Mouse (Mus musculus) hindbrain, embryonic 10.5 days (tissue): ENCODE measurements around the gene Hinfp. TPM values are rescaled to one million over a fixed set of nuclear protein-coding genes. Genes with fewer than 3 reads are reported as not detected.

ENCODE experiments used
- DNase-seq: peaks from one replicate; pipeline ENCODE4 v3.0.0-alpha.2; 2017; ENCODE audit warnings: low spot score
- H3K27ac ChIP-seq: fragments of 300-500 bp; sonication (generic); 2 replicates; pipeline ENCODE4 v1.5.1; 2016; ENCODE audit warnings: mild to moderate bottlenecking, moderate library complexity
- H3K27me3 ChIP-seq: fragments of 300-500 bp; sonication (generic); 2 replicates; pipeline ENCODE4 v1.6.1; 2016; ENCODE audit warnings: mild to moderate bottlenecking; ENCODE audit not compliant: poor library complexity, insufficient read depth, severe bottlenecking
- H3K36me3 ChIP-seq: fragments of 300-500 bp; sonication (generic); 2 replicates; pipeline ENCODE4 v1.6.1; 2016; ENCODE audit warnings: mild to moderate bottlenecking, moderate library complexity
- H3K4me1 ChIP-seq: fragments of 300-500 bp; sonication (generic); replicated peaks from 2 replicates; pipeline ENCODE4 v1.6.1; 2016; ENCODE audit warnings: mild to moderate bottlenecking
- H3K4me3 ChIP-seq: fragments of 300-500 bp; sonication (generic); 2 replicates; pipeline ENCODE4 v1.5.1; 2016; ENCODE audit warnings: mild to moderate bottlenecking, moderate library complexity
- H3K9me3 ChIP-seq: fragments of 300-500 bp; sonication (generic); 2 replicates; pipeline ENCODE4 v1.6.1; 2016; ENCODE audit warnings: mild to moderate bottlenecking, moderate library complexity
- WGBS: fragments of 180-500 bp; shearing (Covaris S2); methylation state at CpG from one replicate; pipeline ENCODE4 v1.1.7; 2016; 5-methylcytosine and 5-hydroxymethylcytosine counted together
- polyA plus RNA-seq: library from polyadenylated mRNA; unstranded; fragments of >200 nt; fragmentation: Nextera tagmentation; extraction: Ambion mirVana; gene quantifications from 2 replicates; pipeline ENCODE4 v1.2.1, GENCODE M21; 2016

Gene Hinfp
- 30.0 and 30.7 TPM in 2 replicates for polyA plus RNA-seq

DNA sequence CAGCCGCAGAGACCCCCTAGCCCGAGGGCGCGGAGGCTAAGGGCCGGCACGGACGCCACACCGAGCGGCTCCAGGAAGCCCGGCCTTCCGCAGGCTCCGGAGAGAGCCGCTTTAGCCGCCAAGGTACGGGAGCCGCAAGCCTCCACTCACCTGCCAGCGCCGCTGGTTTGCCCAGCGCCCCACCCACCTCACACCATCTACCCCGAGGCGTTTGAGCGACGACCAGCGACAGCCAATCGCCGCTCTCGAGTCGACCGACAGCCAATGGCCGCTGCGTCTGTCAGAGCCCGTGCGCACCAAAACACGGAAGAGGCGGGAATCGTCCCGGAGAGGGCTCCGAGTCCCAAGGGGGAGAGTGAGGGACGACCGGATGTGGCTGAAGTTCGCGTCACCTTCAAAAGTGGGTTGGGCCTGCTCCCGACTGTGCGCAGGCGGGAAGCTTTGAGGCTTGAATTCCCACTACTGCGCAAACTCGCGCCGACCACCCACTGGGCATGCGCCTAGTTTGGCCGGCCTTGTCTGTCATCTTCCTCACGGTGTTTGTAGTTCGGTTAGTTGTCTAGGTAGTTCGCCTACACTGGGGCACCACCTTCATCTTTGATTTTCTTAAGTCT, at the start of gene Hinfp:
TSS of gene Hinfp (minus strand) at position 206 of the 614 bp plus-strand sequence.
- Histone ChIP-seq H3K9me3 (no peaks in the 10 kb centered on the region), H3K4me1 (peaks cover 24% of the 10 kb centered on the region), H3K36me3 (peaks cover 29% of the 10 kb centered on the region), H3K4me3 (peak within 1 kb of the TSS; percentile 98), H3K27ac (peak within 1 kb of the TSS; percentile 93), H3K27me3 (peaks cover 4% of the 10 kb centered on the region)
- under 1% methylated on average over 54 of the region's 54 CpGs for WGBS
- DNase-seq: peak; percentile 98

- H3K4me1 ChIP-seq: no peaks in the 10 kb centered on the region
- peaks cover 100% of the 10 kb centered on the region for H3K36me3 ChIP-seq
- H3K27me3 ChIP-seq: no peaks in the 10 kb centered on the region
- no peak overlapping the region for H3K27ac ChIP-seq
- DNase-seq: no peak
- no peak overlapping the region for H3K4me3 ChIP-seq
- H3K9me3 ChIP-seq: no peaks in the 10 kb centered on the region
- 95% methylated on average over 6 of the region's 6 CpGs for WGBS
Observed at GRCm38 (mm10) chr9:44353142-44353541, 47.7 kb upstream of the Hinfp start.

- no peaks in the 10 kb centered on the region for H3K27me3 ChIP-seq
- no peak for DNase-seq
- H3K4me1 ChIP-seq: no peaks in the 10 kb centered on the region
- peaks cover 100% of the 10 kb centered on the region for H3K36me3 ChIP-seq
- H3K4me3 ChIP-seq: no peak overlapping the region
- H3K9me3 ChIP-seq: no peaks in the 10 kb centered on the region
- 94% methylated on average over 10 of the region's 10 CpGs for WGBS
- no peak overlapping the region for H3K27ac ChIP-seq
Observed at GRCm38 (mm10) chr9:44352337-44352736, 46.9 kb upstream of the Hinfp start.

DNA sequence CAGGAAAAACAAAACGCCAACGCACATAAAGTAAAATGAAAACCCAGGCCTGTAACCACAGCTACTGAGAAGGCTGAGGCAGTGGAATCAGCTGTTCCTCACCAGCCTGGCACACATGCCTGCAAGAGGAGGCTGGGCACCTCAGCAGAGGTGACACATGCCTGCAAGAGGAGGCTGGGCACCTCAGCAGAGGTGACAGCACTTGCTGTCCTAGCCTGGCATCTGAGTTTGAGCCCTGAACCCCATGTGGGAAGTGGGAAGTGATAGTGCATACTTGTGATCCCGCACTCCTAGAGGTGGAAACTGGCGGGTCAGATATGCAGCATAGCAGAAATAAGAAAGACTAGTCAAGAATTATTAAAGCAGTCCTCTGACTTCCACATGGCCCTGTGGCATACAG, 45.9 kb upstream of the Hinfp start:
- WGBS: 91% methylated on average over 4 of the region's 4 CpGs
- Histone ChIP-seq H3K27me3 (no peaks in the 10 kb centered on the region), H3K4me3 (no peak overlapping the region), H3K36me3 (peaks cover 100% of the 10 kb centered on the region), H3K4me1 (no peaks in the 10 kb centered on the region), H3K9me3 (no peaks in the 10 kb centered on the region), H3K27ac (no peak overlapping the region)
- no peak for DNase-seq

- DNase-seq: no peak
- H3K4me1 ChIP-seq: peaks cover 6% of the 10 kb centered on the region
- H3K9me3 ChIP-seq: no peaks in the 10 kb centered on the region
- no peaks in the 10 kb centered on the region for H3K27me3 ChIP-seq
- no peak overlapping the region for H3K27ac ChIP-seq
- peaks cover 82% of the 10 kb centered on the region for H3K36me3 ChIP-seq
- 94% methylated on average over 4 of the region's 4 CpGs for WGBS
- H3K4me3 ChIP-seq: no peak overlapping the region
Observed at GRCm38 (mm10) chr9:44348546-44348945, 43.1 kb upstream of the Hinfp start.

- Histone ChIP-seq H3K4me1 (peaks cover 15% of the 10 kb centered on the region), H3K4me3 (no peak overlapping the region), H3K27ac (no peak overlapping the region), H3K27me3 (no peaks in the 10 kb centered on the region), H3K9me3 (no peaks in the 10 kb centered on the region), H3K36me3 (peaks cover 72% of the 10 kb centered on the region)
- WGBS: 93% methylated on average over 4 of the region's 4 CpGs
- DNase-seq: no peak
Observed at GRCm38 (mm10) chr9:44347621-44348020, 42.1 kb upstream of the Hinfp start.

DNA sequence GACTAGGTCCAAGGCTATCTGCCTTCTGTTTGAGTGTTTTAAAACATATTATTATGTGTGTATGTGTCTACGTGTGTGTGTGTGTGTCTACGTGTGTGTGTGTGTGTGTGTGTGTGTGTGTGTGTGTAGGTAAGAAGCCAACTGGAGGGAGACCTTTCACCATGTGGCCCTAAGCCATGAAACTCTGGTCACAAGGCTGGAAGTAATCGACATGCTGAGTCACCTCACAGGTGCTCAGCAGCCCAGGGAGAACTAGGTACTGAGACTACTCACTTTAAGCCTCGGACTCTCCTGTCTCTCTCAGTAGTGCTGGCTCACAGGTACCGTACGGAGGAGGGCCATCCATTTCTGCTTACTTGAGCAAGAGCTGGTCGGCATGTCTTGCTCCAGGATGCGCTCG, 41.7 kb upstream of the Hinfp start:
- H3K27ac ChIP-seq: no peak overlapping the region
- H3K9me3 ChIP-seq: no peaks in the 10 kb centered on the region
- DNase-seq: no peak
- H3K4me3 ChIP-seq: no peak overlapping the region
- WGBS: 92% methylated on average over 9 of the region's 9 CpGs
- peaks cover 20% of the 10 kb centered on the region for H3K4me1 ChIP-seq
- H3K36me3 ChIP-seq: peaks cover 70% of the 10 kb centered on the region
- no peaks in the 10 kb centered on the region for H3K27me3 ChIP-seq

GRCm38 (mm10) chr9:44345570-44346433, 40.3 kb upstream of the Hinfp start:
- DNase-seq: no peak
- H3K27ac ChIP-seq: no peak overlapping the region
- no peaks in the 10 kb centered on the region for H3K9me3 ChIP-seq
- H3K4me3 ChIP-seq: no peak overlapping the region
- H3K4me1 ChIP-seq: peaks cover 24% of the 10 kb centered on the region
- peaks cover 70% of the 10 kb centered on the region for H3K36me3 ChIP-seq
- WGBS: 86% methylated on average over 6 of the region's 6 CpGs
- H3K27me3 ChIP-seq: no peaks in the 10 kb centered on the region

- WGBS: under 1% methylated on average over 39 of the region's 39 CpGs
Observed at GRCm38 (mm10) chr9:44343781-44344421, 38.4 kb upstream of the Hinfp start, which contains the start of gene Hmbs. Hmbs (minus strand) TSS chr9:44344228.

GRCm38 (mm10) chr9:44343290-44343689, 37.8 kb upstream of the Hinfp start:
- Histone ChIP-seq H3K4me1 (peaks cover 24% of the 10 kb centered on the region), H3K27ac (peak overlapping the region; percentile 98), H3K4me3 (peak overlapping the region; percentile 78), H3K27me3 (no peaks in the 10 kb centered on the region), H3K9me3 (no peaks in the 10 kb centered on the region), H3K36me3 (peaks cover 69% of the 10 kb centered on the region)
- DNase-seq: no peak
- WGBS: 19% methylated on average over 6 of the region's 6 CpGs

More at GRCm38 (mm10) chr9:44343781-44344421, 38.4 kb upstream of the Hinfp start, which contains the start of gene Hmbs:
- Histone ChIP-seq H3K36me3 (peaks cover 69% of the 10 kb centered on the region), H3K9me3 (no peaks in the 10 kb centered on the region), H3K4me1 (peaks cover 24% of the 10 kb centered on the region), H3K27ac (peak within 1 kb of the TSS; percentile 98), H3K27me3 (no peaks in the 10 kb centered on the region), H3K4me3 (peak within 1 kb of the TSS; percentile 78)
- peak; percentile 94 for DNase-seq

GRCm38 (mm10) chr9:44342605-44343004, 37.1 kb upstream of the Hinfp start:
- WGBS: 87% methylated on average over 1 of the region's 1 CpGs
- Histone ChIP-seq H3K27ac (peak overlapping the region; percentile 98), H3K4me1 (peaks cover 27% of the 10 kb centered on the region), H3K4me3 (peak overlapping the region; percentile 78), H3K9me3 (no peaks in the 10 kb centered on the region), H3K27me3 (no peaks in the 10 kb centered on the region), H3K36me3 (peaks cover 69% of the 10 kb centered on the region)
- DNase-seq: no peak

GRCm38 (mm10) chr9:44342173-44342572, 36.7 kb upstream of the Hinfp start:
- no peak for DNase-seq
- Histone ChIP-seq H3K4me3 (peak overlapping the region; percentile 78), H3K27me3 (no peaks in the 10 kb centered on the region), H3K36me3 (peaks cover 69% of the 10 kb centered on the region), H3K4me1 (peaks cover 31% of the 10 kb centered on the region), H3K9me3 (no peaks in the 10 kb centered on the region), H3K27ac (peak overlapping the region; percentile 50)
- WGBS: 81% methylated on average over 3 of the region's 3 CpGs
